Mouse (Mus musculus) T-helper 17 cell (primary cell): ENCODE results near the gene Nifk.

ENCODE experiments used
- in situ Hi-C, 2 experiments: fragments of 300-600 bp; cut with MboI, MseI; formaldehyde crosslinking; loops; 1 replicate in 1 of 2; 2 replicates in 1 of 2; pipeline ENCODE4 v1.15.1; 2025; ENCODE audit warnings: high pct_unique_total_duplicates in 2 of 2

The Nifk gene

DNA sequence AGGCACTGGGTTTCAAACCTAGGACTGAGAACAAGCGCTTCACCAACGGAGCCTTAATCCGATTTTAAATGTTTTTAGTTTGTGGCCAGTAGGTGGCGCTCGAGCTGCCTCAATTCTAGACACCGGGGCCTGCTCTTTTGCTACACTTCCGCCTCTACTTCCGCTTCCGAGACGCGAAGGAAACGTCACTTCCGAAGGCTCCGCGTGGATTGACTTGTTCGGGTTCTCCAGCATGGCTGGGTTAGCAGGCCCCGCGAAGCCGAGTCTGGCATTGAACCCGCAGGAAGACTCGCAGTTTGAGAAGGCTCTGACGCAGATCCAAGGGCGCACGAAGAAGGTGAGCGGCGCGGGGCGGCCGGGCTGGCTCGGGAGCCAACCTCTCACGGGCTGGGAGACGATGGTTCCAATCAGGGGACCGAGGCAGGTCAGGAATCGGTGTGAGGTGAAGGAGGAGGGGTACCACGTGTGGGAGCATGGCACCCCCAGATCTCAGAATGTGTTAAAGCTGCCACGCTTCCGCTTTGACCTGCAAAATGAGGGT is at the start of gene Nifk:
Gene Nifk, plus strand, starts transcription at position 179 of the 541 bp plus-strand sequence.
- in situ Hi-C loops: loop anchor here in 1 of 2 experiments (5.0 to 10.0 kb wide), 2 partner anchors 141 to 443 kb away; no protein-coding TSS in a partner anchor

DNA sequence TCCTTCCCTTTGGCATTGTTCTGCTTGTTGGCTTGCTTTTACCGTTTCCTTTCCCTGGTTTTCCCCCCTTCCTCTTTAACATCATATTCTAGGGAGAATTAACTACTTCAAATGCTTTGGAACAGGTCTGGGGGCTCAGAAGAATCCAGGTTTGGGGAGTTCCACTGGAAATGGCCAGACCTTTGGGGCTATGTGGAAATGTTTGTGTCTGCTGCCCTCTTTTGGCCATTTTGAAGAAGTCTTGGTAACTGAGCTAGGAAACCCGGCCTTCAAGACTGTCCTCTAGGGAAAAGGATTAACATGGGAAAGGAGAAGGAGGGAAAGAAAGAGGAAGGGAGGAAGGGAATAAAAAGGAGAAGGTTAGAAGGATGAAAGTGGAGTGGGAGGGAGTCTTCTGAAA is 46.5 kb upstream of the Nifk start:
- in situ Hi-C loops: loop anchor here in 1 of 2 experiments (25.0 kb wide), 1 partner anchor 487 kb away; no protein-coding TSS in a partner anchor

DNA sequence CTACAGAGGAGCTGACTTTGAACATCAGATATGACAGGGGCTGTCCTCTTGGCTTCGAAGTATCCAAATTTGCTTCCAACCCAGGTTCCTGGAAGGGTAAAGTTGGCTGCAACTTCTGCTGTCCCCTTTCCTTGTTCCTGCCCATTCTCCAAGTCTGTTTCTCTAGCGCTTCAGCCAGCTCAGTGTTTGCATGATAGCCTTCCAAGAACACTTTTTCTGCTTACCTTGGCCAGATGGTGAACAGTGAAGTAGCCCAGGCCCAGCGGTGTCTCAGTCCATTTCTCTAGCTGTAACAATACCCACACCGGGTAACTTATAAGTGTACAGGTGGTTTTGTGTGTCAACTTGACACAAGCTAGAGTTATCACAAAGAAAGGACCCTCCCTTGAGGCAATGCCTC is 29.3 kb upstream of the Nifk start:
- in situ Hi-C loops: loop anchor here in 1 of 2 experiments (25.0 kb wide), 1 partner anchor 470 kb away; no protein-coding TSS in a partner anchor

DNA sequence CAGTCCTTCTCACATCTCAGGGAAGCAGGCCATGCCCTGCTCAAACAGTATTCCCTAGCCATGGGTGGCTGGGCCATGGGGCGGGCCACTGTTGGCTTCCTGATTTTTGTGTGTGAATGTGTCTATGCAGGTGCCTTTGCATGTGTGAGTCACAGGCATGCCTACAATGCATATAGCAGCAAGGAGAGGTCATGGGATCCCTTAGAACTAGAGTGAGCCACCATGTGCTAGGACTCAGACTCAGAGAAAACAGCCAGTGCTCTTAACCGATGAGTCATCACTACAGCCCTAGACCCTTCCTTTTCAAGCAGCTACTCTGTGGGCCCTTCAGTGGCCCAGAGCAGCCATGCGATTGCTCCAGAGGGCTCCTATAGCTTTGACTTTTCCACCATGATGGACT is 27.4 kb upstream of the Nifk start:
- in situ Hi-C loops: loop anchor here in 1 of 2 experiments (25.0 kb wide), 1 partner anchor 468 kb away; no protein-coding TSS in a partner anchor

DNA sequence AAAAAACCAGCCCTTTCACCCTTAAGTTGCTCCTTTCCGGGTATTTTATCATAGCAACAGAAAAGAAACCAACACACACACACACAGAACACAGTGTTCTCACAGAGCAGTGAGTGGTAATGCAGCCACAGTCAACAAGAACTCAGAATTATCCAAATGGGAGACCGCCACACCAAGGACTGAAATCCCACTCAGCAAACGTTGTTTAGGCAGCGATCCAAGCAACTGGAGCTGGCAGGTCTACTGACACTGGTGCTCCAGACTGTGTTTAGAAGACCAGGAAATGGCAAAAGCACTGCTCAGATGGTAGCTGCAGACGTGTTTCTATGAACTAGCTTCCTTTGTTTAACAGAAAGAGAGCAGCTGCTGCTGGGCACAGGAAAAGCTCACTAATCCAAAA is 26.8 kb upstream of the Nifk start:
- in situ Hi-C loops: loop anchor here in 1 of 2 experiments (25.0 kb wide), 1 partner anchor 467 kb away; no protein-coding TSS in a partner anchor

DNA sequence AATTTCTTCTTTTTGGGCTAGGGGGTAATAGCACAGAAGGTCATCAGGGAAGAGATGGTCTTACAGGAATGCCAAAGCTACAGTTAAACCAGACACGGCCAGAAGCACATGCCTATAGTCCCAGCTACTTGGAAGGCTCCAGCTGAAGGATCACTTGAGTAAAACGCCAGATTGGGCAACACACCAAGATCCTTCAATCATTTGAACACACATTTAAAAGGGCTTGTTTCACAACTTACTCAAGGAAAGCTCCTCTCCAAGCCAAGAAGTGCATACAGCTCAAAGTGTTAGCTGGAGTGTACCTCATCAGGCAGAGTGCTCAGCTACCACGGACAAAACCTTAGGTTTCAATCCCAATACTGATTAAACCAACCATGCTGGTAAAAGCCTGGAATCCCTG is 25.0 kb upstream of the Nifk start:
- in situ Hi-C loops: loop anchor here in 1 of 2 experiments (25.0 kb wide), 1 partner anchor 466 kb away; no protein-coding TSS in a partner anchor

DNA sequence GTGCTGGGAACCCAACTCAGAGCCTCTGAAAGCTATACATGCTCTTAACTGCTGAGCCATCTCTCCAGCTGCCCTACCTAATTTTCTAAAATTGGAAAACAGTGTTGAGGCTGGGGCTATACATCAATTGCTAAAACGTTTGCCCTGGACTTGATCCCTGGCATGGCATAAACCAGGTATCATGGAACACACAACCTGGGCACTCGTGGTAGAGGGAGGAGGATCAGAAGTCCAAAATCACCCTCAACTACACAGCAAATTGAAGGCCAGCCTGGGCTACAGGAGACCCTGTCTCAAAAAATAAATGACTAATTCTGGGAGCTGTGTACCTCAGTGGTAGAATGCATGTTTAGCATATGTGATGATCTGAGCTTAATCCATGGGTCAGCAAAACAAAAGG is 23.9 kb upstream of the Nifk start:
- in situ Hi-C loops: loop anchor here in 1 of 2 experiments (25.0 kb wide), 1 partner anchor 465 kb away; no protein-coding TSS in a partner anchor

DNA sequence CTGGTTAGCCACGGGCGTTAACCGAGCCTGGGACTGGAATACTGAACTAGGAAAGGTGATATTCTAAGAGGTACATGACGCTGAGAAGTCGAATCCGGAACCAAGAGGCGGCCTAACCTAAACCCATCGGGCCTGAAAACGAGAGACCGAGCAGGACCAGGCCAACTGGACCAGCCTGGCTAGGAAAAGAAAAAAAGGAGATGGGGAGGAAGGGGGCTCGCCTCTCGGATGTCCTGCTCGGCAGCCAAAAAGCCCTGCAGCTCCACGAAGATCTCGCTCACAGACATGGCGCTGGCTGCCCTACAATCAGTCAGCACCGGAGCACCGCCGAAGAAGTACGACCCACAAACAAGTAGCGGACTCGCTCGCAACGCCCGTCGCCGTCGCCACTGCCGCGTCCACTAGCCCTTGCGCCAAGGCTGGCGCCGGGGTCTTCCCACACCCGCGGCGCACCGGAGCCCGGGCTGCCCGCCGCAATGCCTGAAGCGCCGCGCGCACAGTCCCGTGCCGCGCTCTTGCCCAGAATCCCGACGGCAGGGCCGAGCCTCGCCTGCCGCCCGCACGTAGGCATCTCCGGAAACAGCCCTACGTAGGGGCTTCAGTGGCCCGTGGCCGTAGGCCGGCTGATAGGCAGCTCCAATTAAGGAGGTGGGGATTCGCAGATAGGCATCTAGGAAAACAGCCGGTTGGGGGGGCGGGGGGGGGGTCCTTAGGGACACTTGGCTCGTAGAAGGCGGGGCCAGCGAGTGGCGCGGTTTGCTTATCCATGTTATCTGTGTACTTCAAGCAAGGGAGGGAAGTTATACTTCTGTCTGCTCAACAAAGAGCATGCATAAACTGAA is 10.6 kb upstream of the Nifk start:
- in situ Hi-C loops: no loop called here

DNA sequence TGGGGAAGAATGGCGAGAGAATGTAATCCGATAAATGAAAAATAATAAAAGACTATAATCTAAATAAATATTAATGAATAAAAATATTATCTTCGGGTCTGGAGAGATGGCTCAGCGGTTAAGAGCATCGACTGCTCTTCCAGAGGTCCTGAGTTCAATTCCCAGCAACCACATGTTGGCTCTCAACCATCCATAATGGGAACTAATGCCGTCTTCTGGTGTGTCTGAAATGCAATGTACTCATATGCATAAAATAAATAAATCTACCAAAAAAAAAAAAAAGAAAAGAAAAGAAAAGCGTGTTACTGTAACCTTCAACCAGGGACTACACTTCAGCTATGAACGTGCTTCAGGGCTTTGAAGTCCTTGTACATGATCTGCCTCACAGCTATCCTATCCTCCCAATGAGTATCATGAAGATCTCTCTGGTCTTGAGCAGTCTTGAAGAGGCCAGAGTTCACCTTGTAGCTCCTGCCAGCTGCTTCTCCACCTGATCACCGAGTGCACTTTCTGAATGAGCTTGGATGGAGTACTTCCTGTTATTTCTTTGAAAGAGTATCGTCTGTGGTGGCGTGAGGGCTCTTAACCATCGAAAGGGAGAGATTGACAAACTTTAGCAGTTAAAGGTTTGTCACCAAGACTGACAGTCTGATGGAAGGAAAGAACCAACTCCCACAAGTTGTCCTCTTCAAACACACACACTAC is 9.9 kb upstream of the Nifk start, which contains the start of gene Tsn:
Gene Tsn, minus strand, starts transcription at position 118 of the 705 bp plus-strand sequence.
- in situ Hi-C loops: no loop called here

DNA sequence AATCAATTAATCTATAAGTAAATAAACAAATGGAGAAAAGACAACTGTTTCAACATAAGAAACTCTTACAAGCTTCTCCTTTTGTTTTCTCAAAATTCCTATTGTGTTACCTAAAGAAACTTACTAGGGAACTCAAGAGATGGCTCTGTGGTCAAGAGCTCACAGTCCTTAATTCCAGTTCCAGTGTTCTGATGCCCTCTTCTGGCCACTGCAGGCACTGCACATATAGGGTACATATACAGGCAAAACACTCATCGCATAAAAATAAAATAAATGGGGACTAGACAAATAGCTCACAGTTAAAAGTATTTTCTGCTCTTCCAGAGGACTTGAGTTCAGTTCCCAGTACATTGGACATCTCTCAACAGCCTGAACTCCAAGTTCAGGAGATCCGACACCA is 943 bp upstream of the Nifk start:
- in situ Hi-C loops: loop anchor here in 1 of 2 experiments (5.0 to 10.0 kb wide), 2 partner anchors 142 to 444 kb away; no protein-coding TSS in a partner anchor

DNA sequence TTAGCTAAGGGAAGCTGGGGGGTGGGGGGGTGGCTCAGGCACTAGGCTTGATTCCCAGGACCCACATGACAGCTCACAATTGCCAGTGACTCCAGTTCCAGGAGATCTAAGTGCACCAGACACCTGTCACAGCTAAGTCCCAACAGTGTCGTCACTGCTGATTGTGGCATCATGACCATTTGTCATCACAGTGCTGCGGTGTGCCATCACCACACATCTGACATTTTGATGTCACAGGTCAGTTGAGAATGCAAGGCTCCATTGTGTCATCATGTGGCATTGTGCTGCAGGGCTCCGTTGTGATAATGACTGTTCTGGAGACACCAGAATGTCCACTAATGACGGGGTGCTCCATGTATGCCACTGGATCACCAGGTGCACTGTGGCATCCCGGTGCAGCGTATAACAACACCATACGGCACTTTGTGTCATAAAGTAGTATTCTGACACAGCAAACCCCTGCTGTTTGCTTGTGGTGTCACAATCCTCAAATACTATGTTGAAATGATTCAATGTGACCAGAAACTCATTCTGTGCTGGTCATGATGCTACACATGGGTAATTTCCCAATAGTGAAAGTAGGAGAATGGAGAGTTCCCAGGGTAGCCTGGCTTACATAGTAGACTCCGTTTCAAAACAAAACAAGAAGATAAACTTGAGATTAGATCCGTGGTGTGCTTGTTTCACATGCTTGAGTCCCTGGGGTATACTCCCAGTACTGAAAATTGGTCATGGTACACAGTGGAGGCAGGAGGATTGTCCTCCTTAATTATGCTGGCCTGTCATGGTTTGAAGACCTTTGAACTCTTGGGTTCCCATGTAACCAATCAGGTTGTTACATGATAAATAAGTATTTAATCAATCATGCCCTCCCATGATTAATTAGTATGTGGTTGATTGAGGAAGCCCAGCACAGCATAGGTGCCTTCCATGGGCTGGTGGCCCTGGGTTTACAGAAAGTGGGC is 13.4 kb downstream of the Nifk start:
- in situ Hi-C loops: loop anchor here in 1 of 2 experiments (10.0 kb wide), 2 partner anchors 130 to 420 kb away; no protein-coding TSS in a partner anchor

DNA sequence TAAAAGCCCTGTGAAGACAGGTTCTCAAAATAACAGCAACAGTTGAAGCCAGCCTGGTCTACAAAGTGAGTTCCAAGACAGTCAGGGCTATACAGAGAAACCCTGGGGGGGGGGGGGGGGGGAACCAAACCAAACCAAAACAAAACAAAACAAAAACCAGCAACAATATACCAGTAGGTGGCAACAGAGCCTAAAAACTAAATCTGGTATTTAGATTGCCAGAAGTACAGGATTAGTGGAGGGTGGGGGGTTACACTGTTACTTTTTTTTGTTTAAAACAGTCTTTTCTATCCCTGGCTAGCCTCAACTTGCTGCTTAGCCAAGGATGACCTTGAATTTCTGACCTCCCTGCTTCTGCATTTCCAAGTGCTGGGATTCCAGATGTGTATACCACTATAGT is 14.2 kb downstream of the Nifk start:
- in situ Hi-C loops: loop anchor here in 1 of 2 experiments (10.0 kb wide), 2 partner anchors 129 to 419 kb away; no protein-coding TSS in a partner anchor

DNA sequence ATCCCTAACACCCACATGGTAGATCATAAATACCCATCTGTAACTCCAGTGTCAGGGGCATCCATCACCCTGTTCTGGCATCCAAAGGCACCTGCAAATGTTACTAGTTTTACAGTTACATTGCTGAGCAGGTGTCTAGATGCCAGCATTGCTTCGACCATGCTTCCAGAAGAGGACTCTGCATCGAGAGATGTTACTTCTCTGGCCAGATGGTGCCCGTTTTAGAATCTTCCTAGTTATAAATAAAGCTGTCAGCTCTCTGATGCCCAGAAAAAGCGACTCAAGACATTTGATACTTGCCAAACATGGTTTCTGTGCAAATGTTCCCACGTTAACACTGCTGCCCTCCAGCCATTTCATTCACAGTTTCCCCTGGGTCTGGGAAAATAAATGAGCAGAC is 16.3 kb downstream of the Nifk start:
- in situ Hi-C loops: loop anchor here in 1 of 2 experiments (10.0 kb wide), 2 partner anchors 127 to 417 kb away; no protein-coding TSS in a partner anchor

DNA sequence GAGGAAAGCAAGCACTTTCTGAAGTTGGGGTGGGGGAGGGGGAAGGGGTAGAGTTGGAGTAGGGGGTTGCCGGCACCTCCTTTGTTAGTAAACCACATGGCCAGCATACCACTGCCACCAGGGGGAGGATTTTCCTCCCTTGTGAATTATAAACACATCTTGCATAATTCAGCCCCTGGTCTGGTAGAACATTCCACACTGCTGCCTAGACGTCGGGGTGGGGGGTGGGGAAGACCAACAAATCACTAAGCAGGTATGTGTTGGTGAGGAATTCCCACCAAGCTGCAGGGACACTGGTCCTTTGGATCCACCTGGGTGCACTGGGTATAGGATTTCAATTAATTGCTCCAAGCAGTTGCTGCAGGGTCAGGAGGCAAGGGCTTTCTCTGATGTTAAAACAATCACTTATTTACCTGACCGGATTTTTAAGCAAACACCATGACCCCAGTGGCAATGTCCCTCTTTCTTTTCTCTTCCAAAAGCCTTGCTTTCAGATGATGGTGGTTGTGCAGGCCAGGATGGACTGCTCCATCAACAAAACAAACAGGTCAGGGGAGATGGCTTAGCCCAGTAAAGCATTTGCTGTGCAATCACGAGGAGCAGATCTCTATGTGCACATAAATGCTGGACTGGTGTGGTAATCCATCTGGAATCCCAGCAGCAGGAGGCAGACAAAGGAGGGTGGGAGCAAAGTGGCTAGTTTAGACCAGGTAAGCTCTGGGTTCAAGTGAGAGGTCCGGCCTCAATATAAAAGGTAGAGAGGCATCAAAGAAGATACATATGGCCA is 22.2 kb downstream of the Nifk start:
- in situ Hi-C loops: no loop called here

DNA sequence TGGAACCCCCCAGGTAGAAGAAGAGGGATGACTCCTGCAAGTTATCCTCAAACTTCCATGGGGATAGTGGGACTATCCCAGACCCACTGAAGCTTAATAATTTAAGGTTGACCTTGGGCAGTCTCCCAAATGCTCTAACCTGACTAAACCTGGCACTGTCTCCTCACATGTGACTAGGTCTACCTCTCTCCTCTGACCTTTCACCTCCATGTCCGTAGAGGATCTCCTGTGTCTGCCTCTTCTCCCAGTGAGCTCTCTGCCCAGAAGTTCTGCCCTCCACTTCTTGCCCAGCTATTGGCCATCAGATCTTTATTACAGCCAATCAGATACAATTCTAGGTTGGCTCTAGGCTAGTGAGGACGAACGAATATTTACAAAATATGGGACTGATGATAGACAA is 28.3 kb downstream of the Nifk start:
- in situ Hi-C loops: no loop called here

DNA sequence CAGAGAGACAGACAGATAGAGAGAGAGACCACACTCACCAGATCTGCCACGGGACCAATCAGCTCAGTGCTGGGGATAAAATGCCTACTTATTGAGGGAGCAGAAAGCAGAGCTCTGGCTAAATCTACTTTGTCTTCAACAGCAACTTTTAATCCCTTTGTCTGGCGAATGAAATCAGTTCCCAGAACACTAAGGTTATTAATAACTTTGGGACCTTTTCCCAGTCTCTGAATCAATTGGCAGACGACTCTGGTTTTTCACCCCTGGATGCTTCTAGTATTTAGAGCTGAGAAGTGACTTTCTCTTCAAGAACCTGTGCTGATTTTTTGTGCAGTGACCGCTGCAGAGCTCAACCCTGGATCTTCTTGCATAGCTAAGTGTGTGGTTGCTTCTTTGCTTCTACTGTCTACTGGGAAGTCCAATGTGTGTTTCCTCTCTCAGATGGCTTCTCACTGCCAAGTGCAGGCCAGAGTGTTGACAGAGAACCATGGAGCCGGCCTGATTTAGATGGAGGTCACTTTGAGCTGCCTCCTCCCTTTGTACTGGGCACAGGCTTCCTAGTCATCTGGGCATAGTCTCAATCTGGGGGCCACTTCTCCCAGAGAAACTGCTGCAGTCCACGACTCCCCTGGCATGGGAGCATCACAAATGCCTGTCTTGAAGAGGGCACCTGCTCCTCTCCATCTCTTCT is 37.6 kb downstream of the Nifk start:
- in situ Hi-C loops: no loop called here

DNA sequence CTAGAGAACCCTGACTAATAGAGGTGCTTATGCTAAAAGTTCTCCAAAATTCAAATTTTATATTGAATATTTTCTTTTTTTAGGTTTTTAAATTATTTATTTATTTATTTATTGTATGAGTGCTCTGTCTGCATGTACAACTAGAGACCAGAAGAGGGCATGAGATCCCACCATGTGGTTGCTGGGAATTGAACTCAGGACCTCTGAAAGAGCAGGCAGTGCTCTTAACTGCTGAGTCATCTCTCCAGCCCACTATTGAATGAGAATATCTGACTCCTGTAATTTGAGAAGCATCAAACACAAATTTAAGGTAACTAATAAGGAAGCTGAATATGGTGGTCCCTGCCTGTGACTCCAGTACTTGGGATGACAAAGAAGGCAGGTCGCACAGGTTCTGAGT is 46.3 kb downstream of the Nifk start:
- in situ Hi-C loops: loop anchor here (5.0 kb wide), 2 partner anchors 94 to 99 kb away; no protein-coding TSS in a partner anchor

DNA sequence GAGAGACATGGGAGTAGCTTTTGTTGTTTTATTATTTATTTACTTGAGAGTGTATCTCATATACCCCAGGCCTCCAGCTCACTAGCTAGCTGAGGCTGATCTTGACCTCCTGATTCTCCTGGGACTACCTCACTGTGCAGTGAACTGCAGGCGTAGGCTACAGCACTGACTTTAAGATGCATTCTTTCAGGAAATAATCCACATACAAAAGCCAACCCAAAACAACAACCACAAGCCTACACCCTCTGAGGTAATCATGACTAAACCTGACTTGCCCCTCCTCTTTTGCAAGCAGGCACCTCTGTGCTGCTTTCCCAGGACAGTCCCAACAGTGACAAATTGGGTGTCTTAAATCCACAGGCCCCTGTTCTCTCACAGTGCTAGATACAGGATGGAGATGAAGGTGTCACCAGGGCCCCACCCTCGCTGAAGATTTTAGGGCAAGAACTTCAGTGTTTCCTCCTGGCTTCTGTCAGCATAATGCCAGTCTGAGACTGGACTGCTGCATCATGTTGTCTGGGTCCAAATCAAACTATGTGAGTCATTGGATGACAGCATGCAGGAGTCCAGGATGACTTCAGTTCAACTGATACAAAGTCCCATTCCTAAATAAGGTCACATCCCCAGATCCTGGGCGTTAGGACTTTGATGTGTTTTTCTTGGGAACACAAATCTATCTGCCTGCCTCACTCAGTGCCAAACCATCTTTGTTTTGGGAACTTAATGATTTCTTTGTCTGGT is 47.3 kb downstream of the Nifk start:
- in situ Hi-C loops: loop anchor here (5.0 kb wide), 2 partner anchors 93 to 98 kb away; no protein-coding TSS in a partner anchor
